Mouse (Mus musculus) forebrain, embryonic 12.5 days (tissue): ENCODE data around the gene Myl7. TPM values are rescaled to one million over a fixed set of nuclear protein-coding genes. Genes with fewer than 3 reads are reported as not detected.

Experiments
- ATAC-seq: fragments of 200-750 bp; cut with Nextera tagmentation; 2 replicates; pipeline ENCODE4 v1.8.0; 2017; ENCODE audit warnings: moderate TSS enrichment; ENCODE audit not compliant: low FRiP score
- H3K27ac ChIP-seq: fragments of 300-500 bp; sonication (generic); 2 replicates; pipeline ENCODE4 v1.5.1; 2016; ENCODE audit warnings: mild to moderate bottlenecking
- H3K27me3 ChIP-seq: fragments of 300-500 bp; sonication (generic); 2 replicates; pipeline ENCODE4 v1.6.1; 2016; ENCODE audit warnings: mild to moderate bottlenecking
- H3K36me3 ChIP-seq: fragments of 300-500 bp; sonication (generic); replicated peaks from 2 replicates; pipeline ENCODE4 v1.6.1; 2016; ENCODE audit warnings: mild to moderate bottlenecking
- H3K4me1 ChIP-seq: fragments of 300-500 bp; sonication (generic); 2 replicates; pipeline ENCODE4 v1.6.1; 2016
- H3K4me2 ChIP-seq: fragments of 300-500 bp; sonication (generic); 2 replicates; pipeline ENCODE4 v1.6.1; 2016; ENCODE audit warnings: mild to moderate bottlenecking, moderate library complexity
- H3K4me3 ChIP-seq: fragments of 300-500 bp; sonication (generic); replicated peaks from 2 replicates; pipeline ENCODE4 v1.5.1; 2016; ENCODE audit warnings: mild to moderate bottlenecking
- H3K9ac ChIP-seq: fragments of 300-500 bp; sonication (generic); 2 replicates; pipeline ENCODE4 v1.6.1; 2016; ENCODE audit warnings: mild to moderate bottlenecking
- H3K9me3 ChIP-seq: fragments of 300-500 bp; sonication (generic); 2 replicates; pipeline ENCODE4 v1.6.1; 2016
- WGBS: fragments of 180-500 bp; shearing (Covaris S2); methylation state at CpG from one replicate; pipeline ENCODE4 v1.1.7; 2016; 5-methylcytosine and 5-hydroxymethylcytosine counted together
- polyA plus RNA-seq: library from polyadenylated mRNA; unstranded; fragments of >200 nt; fragmentation: Nextera tagmentation; extraction: Ambion mirVana; gene quantifications from 2 replicates; pipeline ENCODE4 v1.2.1, GENCODE M21; 2016

Gene Myl7
- polyA plus RNA-seq, 1 experiment from 2014 or later: 2.0 TPM

- ATAC-seq: no peak
- 43% methylated on average over 8 of the region's 8 CpGs for WGBS
- peak overlapping the region; percentile 51 for H3K9ac ChIP-seq
- H3K4me1 ChIP-seq: peaks cover 26% of the 10 kb centered on the region
- no peaks in the 10 kb centered on the region for H3K27me3 ChIP-seq
- H3K27ac ChIP-seq: peak overlapping the region; percentile 85
- peak overlapping the region; percentile 61 for H3K4me2 ChIP-seq
- H3K9me3 ChIP-seq: no peaks in the 10 kb centered on the region
- peak overlapping the region; percentile 57 for H3K4me3 ChIP-seq
- peaks cover 28% of the 10 kb centered on the region for H3K36me3 ChIP-seq
These were observed 19.9 kb downstream of the Myl7 start for GRCm38 (mm10) chr11:5878661-5879060.

- H3K36me3 ChIP-seq: peaks cover 34% of the 10 kb centered on the region
- peak within 1 kb of the TSS; percentile 61 for H3K4me2 ChIP-seq
- peak within 1 kb of the TSS; percentile 85 for H3K27ac ChIP-seq
- WGBS: under 1% methylated on average over 52 of the region's 52 CpGs
- peak within 1 kb of the TSS; percentile 57 for H3K4me3 ChIP-seq
- no peaks in the 10 kb centered on the region for H3K27me3 ChIP-seq
- peak; percentile 99 for ATAC-seq
- peak within 1 kb of the TSS; percentile 57 for H3K9ac ChIP-seq
- H3K4me1 ChIP-seq: peaks cover 26% of the 10 kb centered on the region
- no peaks in the 10 kb centered on the region for H3K9me3 ChIP-seq
These were observed 20.6 kb downstream of the Myl7 start, which contains the start of gene Pold2 for GRCm38 (mm10) chr11:5877921-5878526. TSS of gene Pold2 (minus strand) at chr11:5878292.

GRCm38 (mm10) chr11:5877421-5877820 lies 21.2 kb downstream of the Myl7 start:
- Histone ChIP-seq H3K9ac (peak overlapping the region; percentile 57), H3K4me3 (peak overlapping the region; percentile 57), H3K9me3 (no peaks in the 10 kb centered on the region), H3K4me1 (peaks cover 26% of the 10 kb centered on the region), H3K27ac (no peak overlapping the region), H3K4me2 (peak overlapping the region; percentile 61), H3K36me3 (peaks cover 40% of the 10 kb centered on the region), H3K27me3 (no peaks in the 10 kb centered on the region)
- no peak for ATAC-seq
- WGBS: 3% methylated on average over 5 of the region's 5 CpGs

GRCm38 (mm10) chr11:5873192-5873591 lies 25.4 kb downstream of the Myl7 start:
- no peak overlapping the region for H3K9ac ChIP-seq
- peaks cover 19% of the 10 kb centered on the region for H3K4me1 ChIP-seq
- H3K27ac ChIP-seq: no peak overlapping the region
- peaks cover 77% of the 10 kb centered on the region for H3K36me3 ChIP-seq
- WGBS: 97% methylated on average over 9 of the region's 9 CpGs
- H3K4me3 ChIP-seq: no peak overlapping the region
- no peaks in the 10 kb centered on the region for H3K27me3 ChIP-seq
- H3K4me2 ChIP-seq: no peak overlapping the region
- H3K9me3 ChIP-seq: no peaks in the 10 kb centered on the region
- ATAC-seq: no peak

- 95% methylated on average over 11 of the region's 11 CpGs for WGBS
- H3K4me3 ChIP-seq: no peak overlapping the region
- H3K4me1 ChIP-seq: peaks cover 19% of the 10 kb centered on the region
- ATAC-seq: no peak
- H3K9me3 ChIP-seq: no peaks in the 10 kb centered on the region
- H3K27me3 ChIP-seq: no peaks in the 10 kb centered on the region
- peaks cover 77% of the 10 kb centered on the region for H3K36me3 ChIP-seq
- no peak overlapping the region for H3K27ac ChIP-seq
- H3K9ac ChIP-seq: no peak overlapping the region
- no peak overlapping the region for H3K4me2 ChIP-seq
These were observed 25.9 kb downstream of the Myl7 start for GRCm38 (mm10) chr11:5872707-5873106.

- Histone ChIP-seq H3K27ac (no peak overlapping the region), H3K4me2 (no peak overlapping the region), H3K9ac (no peak overlapping the region), H3K27me3 (no peaks in the 10 kb centered on the region), H3K9me3 (no peaks in the 10 kb centered on the region), H3K4me3 (no peak overlapping the region), H3K36me3 (peaks cover 63% of the 10 kb centered on the region), H3K4me1 (no peaks in the 10 kb centered on the region)
- no peak for ATAC-seq
- 91% methylated on average over 16 of the region's 16 CpGs for WGBS
These were observed 28.5 kb downstream of the Myl7 start for GRCm38 (mm10) chr11:5870069-5870468.

GRCm38 (mm10) chr11:5869331-5869730 lies 29.3 kb downstream of the Myl7 start:
- 92% methylated on average over 16 of the region's 16 CpGs for WGBS
- no peaks in the 10 kb centered on the region for H3K4me1 ChIP-seq
- no peak for ATAC-seq
- no peak overlapping the region for H3K27ac ChIP-seq
- no peaks in the 10 kb centered on the region for H3K9me3 ChIP-seq
- H3K9ac ChIP-seq: no peak overlapping the region
- no peak overlapping the region for H3K4me3 ChIP-seq
- peaks cover 55% of the 10 kb centered on the region for H3K36me3 ChIP-seq
- no peak overlapping the region for H3K4me2 ChIP-seq
- peaks cover 5% of the 10 kb centered on the region; the same call in 1 of the 2 replicates for H3K27me3 ChIP-seq

GRCm38 (mm10) chr11:5868324-5868723 lies 30.3 kb downstream of the Myl7 start:
- Histone ChIP-seq H3K4me2 (no peak overlapping the region), H3K36me3 (peaks cover 45% of the 10 kb centered on the region), H3K9me3 (no peaks in the 10 kb centered on the region), H3K9ac (no peak overlapping the region), H3K27ac (no peak overlapping the region), H3K4me1 (no peaks in the 10 kb centered on the region), H3K4me3 (no peak overlapping the region), H3K27me3 (peaks cover 15% of the 10 kb centered on the region)
- ATAC-seq: no peak
- 93% methylated on average over 12 of the region's 12 CpGs for WGBS

- Histone ChIP-seq H3K27me3 (peaks cover 27% of the 10 kb centered on the region), H3K4me3 (no peak overlapping the region)
These were observed 31.4 kb downstream of the Myl7 start for GRCm38 (mm10) chr11:5867196-5867595.

GRCm38 (mm10) chr11:5862394-5863105 lies 36.0 kb downstream of the Myl7 start:
- H3K4me2 ChIP-seq: peak overlapping the region; percentile 57
- H3K27ac ChIP-seq: no peak overlapping the region
- WGBS: 36% methylated on average over 15 of the region's 15 CpGs
- ATAC-seq: no peak
- 0 out of 2 replicates have a peak, but pooled peaks cover 3% of the 10 kb centered on the region for H3K9me3 ChIP-seq
- H3K9ac ChIP-seq: no peak overlapping the region
- H3K4me1 ChIP-seq: peaks cover 13% of the 10 kb centered on the region
- H3K36me3 ChIP-seq: no peaks in the 10 kb centered on the region
- H3K4me3 ChIP-seq: peak overlapping the region; percentile 33
- H3K27me3 ChIP-seq: peaks cover 56% of the 10 kb centered on the region

More at GRCm38 (mm10) chr11:5867196-5867595, 31.4 kb downstream of the Myl7 start:
- Histone ChIP-seq H3K9ac (no peak overlapping the region), H3K27ac (no peak overlapping the region), H3K9me3 (no peaks in the 10 kb centered on the region), H3K4me1 (no peaks in the 10 kb centered on the region), H3K4me2 (no peak overlapping the region), H3K36me3 (peaks cover 34% of the 10 kb centered on the region)
- no peak for ATAC-seq
- 95% methylated on average over 2 of the region's 2 CpGs for WGBS

- Histone ChIP-seq H3K9me3 (0 out of 2 replicates have a peak, but pooled peaks cover 3% of the 10 kb centered on the region), H3K36me3 (no peaks in the 10 kb centered on the region), H3K27ac (no peak within 1 kb of the TSS), H3K4me1 (peaks cover 13% of the 10 kb centered on the region), H3K9ac (peak within 1 kb of the TSS; percentile 40), H3K4me2 (peak within 1 kb of the TSS; percentile 57), H3K4me3 (peak within 1 kb of the TSS; percentile 33), H3K27me3 (peaks cover 56% of the 10 kb centered on the region)
- ATAC-seq: peak; percentile 46; the same call in 1 of the 2 replicates
- 4% methylated on average over 58 of the region's 59 CpGs for WGBS
These were observed 36.7 kb downstream of the Myl7 start, which contains the start of gene Aebp1 for GRCm38 (mm10) chr11:5861678-5862393. TSS of gene Aebp1 (plus strand) at chr11:5861947.

GRCm38 (mm10) chr11:5860639-5861038 lies 37.9 kb downstream of the Myl7 start:
- H3K9me3 ChIP-seq: 0 out of 2 replicates have a peak, but pooled peaks cover 3% of the 10 kb centered on the region
- no peaks in the 10 kb centered on the region for H3K36me3 ChIP-seq
- no peak overlapping the region for H3K27ac ChIP-seq
- no peak for ATAC-seq
- peaks cover 60% of the 10 kb centered on the region for H3K27me3 ChIP-seq
- H3K4me1 ChIP-seq: peaks cover 13% of the 10 kb centered on the region
- no peak overlapping the region for H3K4me3 ChIP-seq
- H3K4me2 ChIP-seq: no peak overlapping the region
- no peak overlapping the region for H3K9ac ChIP-seq
- WGBS: 56% methylated on average over 6 of the region's 6 CpGs
